Mouse (Mus musculus): Measurements from ENCODE around the gene AI467606.
"Not testable (repeated sequence)": the region's sequence is repeated elsewhere in the genome, so short reads cannot be mapped to it uniquely, and the experiment has no call there.

Gene AI467606

DNA sequence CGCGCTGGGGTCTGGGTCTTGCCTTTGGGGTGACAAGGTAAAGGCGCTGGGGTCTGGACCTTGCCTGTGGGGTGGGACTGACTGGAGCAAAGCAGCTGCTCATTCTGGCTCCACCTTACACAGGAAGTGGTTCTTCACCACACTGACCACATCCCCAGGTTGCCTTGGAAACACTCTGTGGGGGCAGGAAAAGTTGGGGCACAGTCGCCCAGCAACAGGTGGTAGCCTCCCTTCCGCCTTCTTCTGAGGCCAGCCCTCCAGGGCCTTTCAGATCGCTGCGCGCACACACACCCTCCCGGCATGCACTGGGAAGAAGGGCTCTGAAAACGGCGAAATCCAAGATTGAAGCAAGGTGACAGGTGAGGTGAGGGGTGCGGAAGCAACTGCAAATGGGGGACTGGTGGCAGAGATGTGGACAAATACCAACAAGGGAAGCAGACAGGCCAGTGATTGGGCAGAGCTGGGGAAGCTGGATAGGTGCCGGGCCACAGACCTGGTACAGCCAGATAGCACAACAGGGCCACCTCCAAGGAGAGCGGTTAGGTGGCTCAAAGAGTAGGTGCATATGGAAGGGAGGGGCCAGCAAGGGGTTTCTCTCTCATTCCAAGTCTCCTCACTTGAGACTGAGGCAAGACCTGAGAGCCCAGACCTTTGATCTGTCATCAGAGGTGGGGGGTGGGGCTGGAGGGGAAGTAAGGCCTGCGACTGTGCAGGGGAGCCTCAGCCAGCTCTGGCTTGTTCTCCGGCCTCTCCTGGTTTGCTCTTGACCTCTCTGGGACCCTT lies at the start of gene AI467606:
AI467606 (plus strand) TSS at position 246 of the 783 bp plus-strand sequence.
- DNase-seq (ENCODE audit: low spot score), result peak; percentile 29

DNA sequence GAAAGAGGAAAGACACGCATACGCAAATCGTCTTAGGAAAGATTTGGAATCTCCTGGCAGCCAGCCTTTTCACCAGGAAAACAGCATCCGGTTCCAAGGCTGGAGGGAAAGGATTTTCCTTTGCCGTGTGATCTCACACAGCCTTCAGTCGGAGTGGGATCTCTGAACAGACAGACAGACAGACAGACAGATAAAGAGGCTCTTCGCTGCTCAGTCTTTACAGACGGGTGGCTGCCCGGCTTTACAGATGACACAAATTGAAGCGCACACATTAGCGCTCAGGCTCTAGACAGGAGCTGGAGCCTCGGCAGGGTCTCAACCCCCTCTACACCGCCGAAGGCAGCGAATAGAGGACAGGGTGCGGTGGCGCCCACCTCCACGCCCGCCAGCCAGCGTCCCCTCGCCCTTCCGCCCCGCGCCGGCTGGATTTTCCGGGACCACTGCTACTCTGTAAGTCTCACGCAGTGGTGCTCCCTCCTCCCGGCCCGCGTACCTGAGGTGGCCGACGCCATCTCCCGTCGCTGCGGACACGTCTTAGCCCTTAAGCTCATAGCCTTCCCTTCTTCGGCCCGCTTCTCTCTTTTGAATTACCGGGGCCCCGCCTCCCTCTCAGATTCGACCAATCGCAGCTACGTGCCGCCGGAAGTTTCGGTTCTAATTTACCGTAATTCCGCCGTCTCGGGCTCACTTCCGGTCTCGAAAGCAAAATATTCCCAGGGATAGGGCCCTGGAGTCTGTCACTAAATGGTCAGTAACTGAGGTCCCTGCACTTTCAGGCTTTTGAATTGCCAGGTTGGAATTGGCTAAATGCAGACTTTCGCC lies 49.1 kb upstream of the AI467606 start, which contains the start of gene Kif22:
Kif22 (minus strand) TSS at position 621 of the 822 bp plus-strand sequence.
- peak; percentile 92 for DNase-seq (ENCODE audit: low spot score)

GRCm38 (mm10) chr7:127055026-127055585 lies 36.1 kb upstream of the AI467606 start:
- DNase-seq (ENCODE audit: low spot score), result no peak

DNA sequence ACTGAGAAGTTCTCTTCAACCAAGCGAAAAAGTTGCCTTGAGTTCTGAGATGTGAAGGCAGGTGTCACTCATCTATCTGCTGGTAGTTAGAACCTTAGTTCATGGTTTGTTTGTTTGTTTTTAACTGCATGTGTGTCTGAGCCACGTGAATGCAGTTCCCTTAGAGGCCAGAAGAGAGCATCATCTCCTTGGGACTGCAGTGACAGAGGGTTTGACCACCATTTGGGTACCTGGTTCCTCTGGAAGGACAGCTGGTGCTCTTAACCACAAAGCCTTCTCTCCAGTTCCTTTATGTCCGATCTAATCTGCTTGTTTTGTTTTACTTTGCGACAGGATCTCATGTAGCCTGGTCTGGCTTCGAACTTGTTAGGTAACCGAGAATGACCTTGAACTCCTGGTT lies 25.6 kb upstream of the AI467606 start:
- DNase-seq (ENCODE audit: low spot score), result no peak

GRCm38 (mm10) chr7:127066317-127066716 lies 24.8 kb upstream of the AI467606 start:
- DNase-seq (ENCODE audit: low spot score), result no peak

GRCm38 (mm10) chr7:127070871-127071413 lies 20.2 kb upstream of the AI467606 start:
- DNase-seq (ENCODE audit: low spot score), result no peak

DNA sequence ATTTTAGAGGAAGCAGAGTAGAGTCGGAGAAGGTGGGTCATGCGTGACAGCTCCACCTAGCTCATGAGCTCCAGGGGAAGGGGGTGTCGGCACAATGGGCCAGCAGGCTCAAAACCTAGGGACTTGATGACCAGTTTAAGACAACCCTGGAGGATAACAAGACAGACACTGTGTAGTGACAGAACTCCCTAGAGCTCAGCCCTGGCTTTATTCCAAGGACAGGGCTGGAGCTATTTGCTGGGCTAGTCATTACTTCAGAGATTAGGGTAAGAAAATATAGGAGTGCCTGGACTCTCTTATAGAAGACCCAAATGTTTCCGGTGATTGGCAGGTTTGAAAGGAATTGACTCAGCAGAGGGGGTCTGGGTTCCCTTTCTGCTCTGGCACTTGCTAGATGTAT lies 17.9 kb upstream of the AI467606 start:
- no peak for DNase-seq (ENCODE audit: low spot score)

DNA sequence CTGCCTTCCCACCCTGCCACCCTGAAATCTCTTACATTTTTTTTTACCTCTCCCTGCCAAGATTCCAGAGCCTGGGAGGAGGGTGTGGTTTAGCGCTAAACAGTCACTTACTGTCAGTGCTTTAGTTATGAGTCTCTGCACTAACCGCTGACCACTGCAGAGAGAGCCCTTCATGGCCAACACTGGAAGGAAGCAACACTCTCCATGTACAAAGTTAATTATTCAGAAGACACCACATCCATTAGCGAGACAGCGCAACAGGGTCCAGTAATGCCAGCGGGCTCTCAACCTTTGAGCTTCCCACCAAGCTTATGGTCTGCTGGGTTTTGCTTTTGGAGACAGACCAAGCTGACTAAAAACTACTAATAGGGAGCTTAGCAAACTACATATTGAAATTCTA lies 15.0 kb upstream of the AI467606 start:
- no peak for DNase-seq (ENCODE audit: low spot score)

DNA sequence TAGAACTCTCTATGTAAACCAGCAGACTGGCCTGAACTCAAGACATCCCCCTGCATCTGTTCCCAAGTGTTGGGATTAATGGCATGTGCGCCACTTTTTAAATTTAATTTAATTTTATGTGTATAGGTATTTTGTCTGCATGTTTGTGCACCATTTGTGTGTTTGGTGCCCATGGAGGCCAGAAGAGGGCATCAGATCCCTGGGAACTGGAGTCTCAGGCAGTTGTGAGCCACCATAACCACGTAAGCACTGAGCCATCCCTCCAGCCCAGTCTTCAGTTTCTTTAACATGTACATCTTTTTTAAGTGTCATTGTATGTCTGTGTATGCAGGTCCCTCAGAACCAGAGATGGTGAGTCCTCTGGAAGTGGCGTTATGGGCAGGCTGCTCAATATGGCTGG lies 13.5 kb upstream of the AI467606 start:
- no peak for DNase-seq (ENCODE audit: low spot score)

- DNase-seq (ENCODE audit: low spot score), result no peak
These were observed 11.1 kb upstream of the AI467606 start for GRCm38 (mm10) chr7:127080045-127080444.

DNA sequence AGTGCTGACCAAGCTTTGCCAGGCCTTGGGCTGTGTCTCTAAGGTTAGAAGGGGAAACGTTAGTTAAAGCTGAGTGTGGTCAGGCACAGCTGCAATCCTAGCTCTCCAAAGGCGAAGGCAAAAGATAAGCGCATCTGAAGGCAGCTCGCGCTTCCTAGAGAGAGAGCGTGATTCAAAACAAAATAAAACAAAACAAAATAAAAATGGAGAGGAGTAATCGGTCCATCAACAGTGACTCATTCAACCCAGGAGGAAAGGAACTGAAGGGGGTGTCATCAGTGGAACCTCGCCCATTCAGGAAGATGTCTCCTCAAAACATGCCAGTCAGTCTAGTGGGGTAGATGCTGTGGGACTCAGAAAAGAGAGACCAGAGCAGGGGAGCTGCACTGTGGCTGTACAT lies 8.9 kb upstream of the AI467606 start:
- DNase-seq (ENCODE audit: low spot score), result no peak

GRCm38 (mm10) chr7:127082995-127083394 lies 8.2 kb upstream of the AI467606 start:
- DNase-seq (ENCODE audit: low spot score), result no peak

DNA sequence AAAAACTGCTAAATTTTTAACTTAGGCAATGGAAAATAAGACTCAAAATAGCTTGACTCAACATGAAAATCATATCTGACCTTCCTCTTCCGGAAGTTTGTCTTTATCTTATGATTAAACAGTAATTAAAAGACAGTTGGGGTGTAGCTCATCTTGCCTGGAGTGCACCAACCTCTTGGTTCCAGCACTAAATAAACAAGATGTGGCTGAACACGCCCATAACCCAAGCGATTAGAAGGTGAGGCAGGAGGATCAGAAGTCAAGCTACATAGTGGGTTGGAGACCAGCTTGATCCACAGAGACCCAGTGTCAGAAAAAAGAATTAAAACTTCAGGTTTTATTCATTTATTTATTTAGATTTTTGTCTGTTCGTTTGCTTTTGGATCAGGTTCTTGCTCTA lies 7.5 kb upstream of the AI467606 start:
- no peak for DNase-seq (ENCODE audit: low spot score)

DNA sequence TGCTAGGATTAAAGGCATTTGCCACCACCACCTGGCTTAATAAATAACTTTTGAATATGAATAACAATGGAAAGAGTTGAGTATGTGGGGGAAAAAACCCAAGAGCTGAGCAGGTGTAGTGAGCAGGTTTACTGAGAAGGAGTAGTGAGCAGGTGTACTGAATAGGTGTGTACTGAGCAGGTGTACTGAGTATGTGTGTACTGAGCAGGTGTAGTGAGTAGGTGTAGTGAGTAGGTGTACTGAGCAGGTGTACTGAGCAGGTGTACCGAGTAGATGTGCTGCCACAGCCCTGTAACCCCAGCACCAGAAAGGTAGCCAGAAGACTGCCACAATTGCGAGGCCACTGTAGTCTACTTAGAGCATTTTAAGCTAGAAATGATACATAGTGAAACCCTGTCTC lies 6.4 kb upstream of the AI467606 start:
- DNase-seq (ENCODE audit: low spot score), result no peak

- not testable (repeated sequence) for DNase-seq (ENCODE audit: low spot score)
These were observed 5.4 kb upstream of the AI467606 start for GRCm38 (mm10) chr7:127085751-127086150.

DNA sequence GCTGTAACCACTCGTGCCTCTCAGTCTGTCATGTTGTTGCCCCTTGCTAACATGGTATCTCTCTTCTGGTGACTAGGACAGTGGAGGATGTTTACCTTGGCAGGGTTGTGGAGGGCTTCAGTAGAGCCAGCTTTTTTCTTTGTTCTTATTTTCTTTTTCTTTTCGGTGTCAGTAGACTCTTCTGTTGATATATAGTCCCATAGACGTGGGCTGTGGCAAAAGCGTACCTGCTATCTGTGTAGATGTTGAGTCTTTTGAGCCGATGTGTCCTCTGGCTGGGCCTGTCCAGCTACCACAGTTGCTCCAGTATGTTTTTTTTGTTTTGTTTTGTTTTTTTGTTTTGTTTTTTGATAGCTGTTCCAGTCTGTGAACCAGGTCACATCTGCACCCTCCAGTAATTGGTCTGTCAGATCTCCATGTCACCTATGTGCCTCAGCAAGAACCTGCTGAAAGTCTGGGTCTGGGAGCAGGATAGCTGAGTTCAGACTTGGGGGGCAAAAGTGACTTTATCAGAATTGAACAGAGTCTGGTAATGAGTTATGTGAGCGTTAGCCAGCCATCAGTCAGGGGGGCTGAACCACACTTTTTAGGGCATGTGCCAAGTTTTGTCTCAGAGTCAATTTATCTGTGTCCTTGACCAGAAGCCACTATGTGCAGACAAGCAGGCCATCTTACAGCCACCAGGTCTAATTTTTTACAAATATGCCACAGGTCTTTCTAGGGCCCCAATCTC lies 3.7 kb upstream of the AI467606 start, which contains the start of gene Zg16:
Zg16 (minus strand) TSS at position 51 of the 733 bp plus-strand sequence.
- not testable (repeated sequence) for DNase-seq (ENCODE audit: low spot score)

DNA sequence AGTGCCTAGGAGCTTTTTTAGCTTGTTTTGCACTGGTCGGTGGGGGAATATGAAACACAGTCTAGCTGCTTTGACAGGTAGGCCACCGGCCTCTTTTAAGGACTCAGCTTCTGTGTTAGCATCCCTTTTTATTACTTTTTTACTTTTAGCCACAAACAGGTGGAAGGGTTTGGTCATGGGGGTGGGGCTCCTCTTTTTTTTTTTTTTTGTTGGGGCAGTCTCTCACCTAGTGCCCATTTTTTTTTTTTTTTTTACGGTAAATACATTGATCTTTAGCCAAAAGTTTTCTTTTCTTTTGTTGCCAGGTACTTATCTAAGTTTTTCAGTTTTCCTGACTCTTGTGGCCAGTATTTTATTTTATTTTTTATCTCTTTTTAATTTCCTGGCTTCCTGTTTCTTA lies 3.1 kb upstream of the AI467606 start:
- no peak for DNase-seq (ENCODE audit: low spot score)

DNA sequence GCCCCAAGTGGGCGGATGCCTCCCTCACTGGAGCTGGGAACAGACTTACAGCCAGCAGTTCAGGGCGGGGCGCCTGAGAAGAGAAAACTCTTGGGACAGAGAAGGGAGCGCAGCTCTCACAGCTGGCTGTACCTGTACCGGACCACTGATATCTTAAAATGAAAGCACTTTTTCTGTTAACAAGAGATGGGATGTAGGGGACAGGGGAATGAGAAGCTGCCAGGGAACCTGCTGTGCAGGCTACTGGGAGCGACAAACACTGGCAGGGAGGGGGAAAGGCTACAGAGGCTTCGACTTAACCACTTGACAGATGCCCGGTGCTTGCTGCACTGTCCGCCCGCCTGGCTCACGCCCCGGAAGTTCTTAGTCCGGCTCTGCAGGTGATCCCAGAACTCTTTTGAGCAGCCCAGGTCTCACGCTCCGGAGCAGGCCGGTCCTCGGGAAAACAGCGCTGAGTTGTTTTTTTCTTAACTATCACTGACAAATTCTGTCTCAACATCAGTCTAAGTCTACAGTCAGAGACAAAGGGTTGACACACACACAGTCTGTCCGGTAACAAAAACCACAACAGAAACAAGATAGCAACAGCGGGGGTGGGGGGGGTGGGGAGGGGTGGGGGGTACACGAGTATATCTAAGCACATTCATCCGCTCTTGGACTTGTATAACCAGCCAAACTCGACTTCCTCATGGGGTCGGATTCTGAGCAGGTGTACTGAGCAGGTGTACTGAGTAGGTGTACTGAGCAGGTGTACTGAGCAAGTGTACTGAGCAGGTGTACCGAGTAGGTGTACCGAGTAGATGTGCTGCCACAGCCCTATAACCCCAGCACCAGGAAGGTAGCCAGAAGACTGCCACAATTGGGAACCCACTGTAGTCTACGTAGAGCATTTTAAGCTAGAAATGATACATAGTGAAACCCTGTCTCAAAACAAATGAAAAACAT lies 2.0 kb upstream of the AI467606 start:
- DNase-seq (ENCODE audit: low spot score), result no peak

DNA sequence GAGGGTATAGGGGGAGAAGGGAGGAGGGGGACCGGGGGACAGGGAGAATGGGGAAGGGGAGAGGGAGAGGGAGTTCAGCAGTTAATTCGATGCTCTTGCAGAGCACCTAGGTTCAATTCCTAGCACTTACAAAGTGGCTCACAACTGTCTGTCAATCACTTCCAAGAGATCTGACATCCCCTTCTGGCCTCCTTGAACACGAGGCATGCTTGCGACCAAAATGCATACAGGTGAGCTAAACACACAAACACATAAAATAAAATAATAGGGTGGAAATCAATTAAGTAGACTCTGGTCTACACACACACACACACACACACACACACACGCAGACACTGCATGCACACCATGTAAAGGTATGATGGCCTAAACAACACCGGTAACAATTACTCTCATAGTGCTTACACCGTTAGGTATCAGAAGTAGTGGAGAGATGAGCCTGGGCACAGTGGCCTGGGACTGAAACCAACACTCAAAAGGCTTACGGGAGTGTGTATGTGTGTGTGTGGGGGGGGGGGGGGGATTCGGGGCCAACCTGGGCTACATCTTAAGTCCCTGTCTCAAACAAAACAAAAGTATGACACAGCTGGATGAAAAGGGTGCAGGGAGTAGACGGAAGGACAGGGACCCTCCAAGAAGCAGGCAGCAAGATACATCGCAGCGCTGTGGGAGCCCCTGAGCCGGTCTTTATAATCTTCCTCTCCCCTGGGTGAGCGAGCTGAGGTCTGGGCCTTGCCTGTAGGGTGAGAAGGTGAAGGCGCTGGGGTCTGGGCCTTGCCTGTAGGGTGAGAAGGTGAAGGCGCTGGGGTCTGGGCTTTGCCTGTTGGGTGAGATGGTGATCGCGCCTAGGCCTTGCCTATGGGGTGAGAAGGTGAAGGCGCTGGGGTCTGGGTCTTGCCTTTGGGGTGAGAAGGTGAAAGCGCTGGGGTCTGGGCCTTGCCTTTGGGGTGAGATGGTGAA lies 725 bp upstream of the AI467606 start:
- DNase-seq (ENCODE audit: low spot score), result no peak

Measured in ovary, postnatal 14 days (tissue).